Mouse (Mus musculus) heart, adult 2 months (tissue): ENCODE data around the gene Sdf2l1. TPM values are rescaled to one million over a fixed set of nuclear protein-coding genes. Genes with fewer than 3 reads are reported as not detected.

Source experiments
- DNase-seq, 2 experiments: peaks; one replicate each; pipeline ENCODE4 v3.0.0; 2021
- H3K27ac ChIP-seq: fragments of 200-600 bp; 2 replicates; pipeline ENCODE4 v1.8.1; 2022
- H3K27me3 ChIP-seq: fragments of 200-500 bp; 2 replicates; pipeline ENCODE4 v1.6.1; 2012; ENCODE audit warnings: mild to moderate bottlenecking, low read length, inconsistent platforms, mixed read lengths; ENCODE audit not compliant: control insufficient read depth, insufficient read depth
- H3K36me3 ChIP-seq: fragments of 200-500 bp; 2 replicates; pipeline ENCODE4 v1.6.1; 2012; ENCODE audit warnings: low read length, inconsistent platforms; ENCODE audit not compliant: control insufficient read depth, insufficient read depth
- H3K4me1 ChIP-seq: fragments of 200-500 bp; 2 replicates; pipeline ENCODE4 v1.6.1; 2011; ENCODE audit warnings: low read length; ENCODE audit not compliant: control insufficient read depth, insufficient read depth
- H3K4me3 ChIP-seq: fragments of 200-600 bp; 2 replicates; pipeline ENCODE4 v1.8.1; 2022
- H3K79me2 ChIP-seq: fragments of 200-500 bp; replicated peaks from 2 replicates; pipeline ENCODE4 v1.6.1; 2012; ENCODE audit warnings: mild to moderate bottlenecking, inconsistent platforms, low read length, moderate library complexity, mixed read lengths; ENCODE audit not compliant: control insufficient read depth, insufficient read depth
- H3K9ac ChIP-seq: fragments of 200-500 bp; 2 replicates; pipeline ENCODE4 v1.6.1; 2012; ENCODE audit warnings: low read depth, mild to moderate bottlenecking, control low read depth, inconsistent platforms, low read length, mixed read lengths
- CTCF ChIP-seq: fragments of 200-600 bp; IDR thresholded peaks from 2 replicates; pipeline ENCODE4 v1.8.1; 2022; ENCODE audit warnings: antibody characterized with exemption, mild to moderate bottlenecking, moderate library complexity
- EP300 ChIP-seq: fragments of 200-500 bp; IDR thresholded peaks from 2 replicates; pipeline ENCODE4 v1.6.1; 2011; ENCODE audit warnings: low read depth, low read length, control low read depth; ENCODE audit not compliant: insufficient read depth
- POLR2A ChIP-seq: fragments of 200-500 bp; IDR thresholded peaks from 2 replicates; pipeline ENCODE4 v1.6.1; 2011; ENCODE audit warnings: mild to moderate bottlenecking, low read depth, low read length, control low read depth; ENCODE audit not compliant: insufficient read depth
- WGBS: fragments of 180-500 bp; shearing (Covaris S2); methylation state at CpG from one replicate; pipeline ENCODE4 v1.1.7; 2018; 5-methylcytosine and 5-hydroxymethylcytosine counted together
- intact Hi-C: fragments of 180-260 bp; cut with DNase I; formaldehyde crosslinking; loops from one replicate; pipeline ENCODE4 v1.15.1; 2025
- long read RNA-seq: library from polyadenylated mRNA; stranded (forward); transcript quantifications from one replicate; pipeline ENCODE4 v2.0.0, GENCODE M21; 2021
- polyA plus RNA-seq: library from polyadenylated mRNA; depleted of rRNA; stranded (reverse); fragments of >200 nt; gene quantifications from 2 replicates; pipeline ENCODE4 v1.2.3, GENCODE M21; 2012; rRNA removed
- total RNA-seq, 2 experiments: library from RNA; stranded (reverse); gene quantifications; 2 replicates each; pipeline ENCODE4 v1.2.3; 2021

Gene Sdf2l1
- total RNA-seq (10 to 100 TPM; 19.1 to 22.5 TPM), polyA plus RNA-seq (8.9 and 11.6 TPM in 2 replicates)
- long read RNA-seq, transcript Sdf2l1-201 (3 exons, 1,108 nt): major isoform, 10 of 10 reads
- long read RNA-seq, partial matches to known transcripts: 0 of 10 reads
- long read RNA-seq, other reads (novel, unspliced or antisense): 0 of 10 reads

DNA sequence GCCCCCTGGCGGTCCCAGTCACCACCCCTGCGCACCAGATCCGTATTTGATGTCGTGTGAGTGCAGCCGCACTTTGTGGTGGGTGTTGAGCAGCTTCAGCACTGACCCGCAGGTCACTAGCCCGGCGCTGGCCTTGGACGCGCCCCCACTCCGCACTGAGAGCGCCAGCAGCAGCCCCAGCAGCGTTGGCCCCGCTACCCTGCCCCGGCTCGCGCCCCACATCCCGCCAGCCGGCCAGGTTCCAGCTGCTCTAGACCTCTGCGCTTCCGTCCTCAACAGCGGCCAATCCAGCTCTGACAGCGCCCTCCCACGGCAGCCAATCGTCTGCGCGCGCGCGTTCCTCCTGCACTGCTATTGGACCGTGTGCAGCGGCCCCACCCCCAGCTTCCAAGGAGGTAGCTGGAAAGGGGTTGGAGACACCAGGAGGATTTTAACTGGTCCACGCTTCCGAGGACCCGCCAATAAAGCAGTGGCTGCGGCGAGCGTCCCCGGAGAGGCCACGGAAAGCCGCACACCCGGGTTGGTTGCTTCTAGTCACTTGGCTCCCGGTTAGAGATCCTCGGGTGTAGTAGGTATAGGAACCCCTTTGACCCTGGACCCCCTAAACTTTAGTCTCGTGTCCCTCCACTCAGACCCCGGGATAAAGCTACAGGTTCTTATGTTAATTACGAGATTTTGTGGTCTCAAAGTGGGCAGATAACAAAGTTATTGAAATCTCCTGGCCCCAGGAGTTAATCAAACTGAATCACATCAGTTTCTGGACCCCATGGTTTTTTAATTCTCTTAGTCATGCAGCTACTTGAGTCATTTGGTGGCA lies at the start of gene Sdf2l1:
Gene Sdf2l1 (minus strand): TSS at position 295 of the 817 bp plus-strand sequence.
- Histone ChIP-seq H3K4me3 (peak within 1 kb of the TSS; percentile 65), H3K79me2 (no peaks in the 10 kb centered on the region), H3K27me3 (no peaks in the 10 kb centered on the region), H3K27ac (peak within 1 kb of the TSS; percentile 60), H3K4me1 (no peaks in the 10 kb centered on the region), H3K36me3 (no peaks in the 10 kb centered on the region), H3K9ac (peak within 1 kb of the TSS; percentile 72)
- TF ChIP-seq EP300: no peak
- peak; percentile 46; the same call in 1 of the 2 replicates for TF ChIP-seq POLR2A
- TF ChIP-seq CTCF: peak; percentile 63
- peak; percentile 95 to 97 for DNase-seq
- under 1% methylated on average over 47 of the region's 47 CpGs for WGBS
- intact Hi-C loops: loop anchor here (5.0 kb wide), 2 partner anchors 75 to 145 kb away; partner anchors contain the start of genes Rimbp3 and Tmem191c

DNA sequence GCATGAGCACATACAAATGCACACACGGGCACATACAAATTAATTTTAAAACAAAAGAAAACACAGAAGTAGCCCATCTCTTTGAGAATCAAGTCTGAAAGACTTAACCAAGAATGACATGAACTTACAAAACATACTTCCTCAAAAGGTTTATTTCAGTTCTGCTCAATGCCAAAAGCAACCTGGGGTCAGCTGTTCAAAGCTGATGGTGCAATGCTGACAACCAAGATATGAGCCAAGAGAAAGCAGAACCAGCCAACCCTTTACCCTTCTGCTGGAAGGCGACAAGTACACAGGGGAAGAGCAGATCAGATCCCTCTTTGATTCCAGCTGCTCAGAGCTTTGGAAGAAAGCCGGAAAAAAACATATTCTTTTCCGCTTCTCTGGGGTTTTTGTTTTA lies 49.2 kb upstream of the Sdf2l1 start:
- H3K4me1 ChIP-seq: peaks cover 11% of the 10 kb centered on the region
- H3K79me2 ChIP-seq: peaks cover 13% of the 10 kb centered on the region
- TF ChIP-seq CTCF (no peak), POLR2A (no peak), EP300 (no peak)
- no peaks in the 10 kb centered on the region for H3K27me3 ChIP-seq
- H3K9ac ChIP-seq: no peak overlapping the region
- peak in 1 of 2 experiments; percentile 61 for DNase-seq
- H3K27ac ChIP-seq: no peak overlapping the region
- no peak overlapping the region for H3K4me3 ChIP-seq
- H3K36me3 ChIP-seq: peaks cover 13% of the 10 kb centered on the region
- WGBS: 48% methylated on average over 4 of the region's 4 CpGs
- intact Hi-C loops: no loop called here

DNA sequence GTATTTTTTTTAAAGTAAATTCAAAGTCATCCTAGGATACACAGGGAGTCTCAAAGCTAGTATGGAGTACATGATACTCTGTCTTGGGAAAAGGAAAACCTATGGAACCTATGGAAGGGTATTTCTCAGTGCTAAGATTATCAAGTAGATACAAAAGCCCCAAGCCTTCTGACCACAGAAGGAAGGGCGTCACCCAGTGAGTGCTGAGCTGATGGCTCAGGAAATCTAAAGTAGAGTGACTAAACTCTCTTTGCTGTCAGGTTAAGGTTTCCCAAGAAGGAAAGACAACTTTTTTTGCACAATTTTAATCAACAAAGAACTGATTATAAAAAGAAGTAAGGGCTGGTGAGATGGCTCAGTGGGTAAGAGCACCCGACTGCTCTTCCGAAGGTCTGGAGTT lies 47.5 kb upstream of the Sdf2l1 start:
- Histone ChIP-seq H3K4me3 (no peak overlapping the region), H3K9ac (no peak overlapping the region), H3K36me3 (peaks cover 19% of the 10 kb centered on the region), H3K27ac (no peak overlapping the region), H3K79me2 (peaks cover 9% of the 10 kb centered on the region), H3K27me3 (no peaks in the 10 kb centered on the region), H3K4me1 (peaks cover 11% of the 10 kb centered on the region)
- TF ChIP-seq EP300 (no peak), POLR2A (no peak), CTCF (no peak)
- WGBS: 92% methylated on average over 3 of the region's 3 CpGs
- intact Hi-C loops: no loop called here
- no peak for DNase-seq

DNA sequence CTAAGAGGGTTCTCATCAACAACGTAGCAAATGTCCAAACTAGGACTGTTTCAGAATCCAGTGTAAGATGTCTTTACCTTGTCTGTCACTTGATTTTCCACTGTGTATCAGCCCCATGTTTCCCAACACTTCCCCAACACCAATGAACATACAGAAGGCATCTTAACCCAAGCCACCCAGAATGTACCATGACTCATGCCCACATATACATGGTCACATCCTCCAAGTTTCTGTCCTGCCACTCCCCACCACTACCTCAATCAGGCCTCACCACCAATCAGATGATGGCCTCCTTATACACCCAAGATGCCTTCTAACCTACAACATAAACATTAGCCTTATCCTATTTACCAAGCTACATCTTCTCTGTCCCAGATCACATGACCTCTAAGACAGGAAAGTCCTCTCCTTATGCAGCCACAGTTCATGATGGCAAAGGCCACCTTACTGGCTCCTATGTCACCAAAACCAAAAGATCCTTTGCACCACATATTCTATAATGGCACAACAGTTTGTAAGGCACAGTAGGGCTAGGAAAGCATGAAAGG lies 45.5 kb upstream of the Sdf2l1 start:
- intact Hi-C loops: no loop called here
- H3K27ac ChIP-seq: no peak overlapping the region
- 88% methylated on average over 1 of the region's 1 CpGs for WGBS

DNA sequence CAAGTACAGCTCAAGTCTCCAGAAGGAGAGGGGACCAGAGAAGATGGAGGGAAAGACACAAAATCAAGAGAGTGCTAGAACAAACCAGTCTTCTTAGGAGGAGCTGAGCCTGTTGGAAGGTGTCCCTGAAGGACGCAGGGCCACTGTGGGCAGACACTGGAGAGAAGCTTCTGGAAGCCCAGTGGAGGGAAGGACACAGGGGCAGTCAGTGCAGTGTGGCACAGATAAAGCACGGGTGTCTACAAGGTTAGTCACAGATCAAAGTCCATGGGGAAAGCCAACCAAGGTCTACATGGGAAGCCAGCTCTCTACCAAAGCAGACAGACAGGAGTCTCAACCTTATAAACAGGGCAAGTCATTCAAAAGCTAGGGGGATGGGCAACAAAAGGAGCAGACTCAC lies 43.6 kb upstream of the Sdf2l1 start:
- Histone ChIP-seq H3K27me3 (no peaks in the 10 kb centered on the region), H3K4me3 (no peak overlapping the region), H3K9ac (no peak overlapping the region), H3K4me1 (peaks cover 6% of the 10 kb centered on the region), H3K79me2 (peaks cover 9% of the 10 kb centered on the region), H3K36me3 (peaks cover 17% of the 10 kb centered on the region), H3K27ac (no peak overlapping the region)
- no peak for TF ChIP-seq CTCF
- no peak for TF ChIP-seq POLR2A
- no peak for TF ChIP-seq EP300
- DNase-seq: no peak
- intact Hi-C loops: no loop called here
- WGBS: 60% methylated on average over 2 of the region's 2 CpGs

More for the DNA sequence above, 45.5 kb upstream of the Sdf2l1 start:
- TF ChIP-seq POLR2A (no peak), CTCF (no peak), EP300 (no peak)
- peaks cover 8% of the 10 kb centered on the region for H3K4me1 ChIP-seq
- no peak for DNase-seq
- no peak overlapping the region for H3K9ac ChIP-seq
- H3K4me3 ChIP-seq: no peak overlapping the region
- no peaks in the 10 kb centered on the region for H3K27me3 ChIP-seq
- peaks cover 9% of the 10 kb centered on the region for H3K79me2 ChIP-seq
- peaks cover 16% of the 10 kb centered on the region for H3K36me3 ChIP-seq
